ENCODE assay signal across 11 mouse cellular contexts in the genomic region with DNA sequence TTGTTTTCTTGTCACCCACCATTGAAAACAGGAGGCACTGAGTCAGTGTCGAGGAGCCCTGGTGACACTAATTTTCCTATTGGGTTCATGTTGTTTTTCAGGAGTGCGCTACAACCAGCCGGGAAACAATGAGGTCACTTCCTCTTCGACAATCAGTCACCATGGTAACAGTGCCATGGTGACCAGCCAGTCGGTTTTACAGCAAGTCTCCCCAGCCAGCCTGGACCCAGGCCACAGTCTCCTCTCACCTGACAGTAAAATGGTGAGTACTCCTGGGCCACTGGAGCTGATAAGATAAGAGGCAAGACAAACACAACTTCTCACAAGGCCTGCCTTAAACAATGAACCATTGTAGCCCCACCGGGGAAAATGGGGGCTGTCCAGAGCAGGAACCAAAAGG. TPM values are rescaled to one million over a fixed set of nuclear protein-coding genes. Genes with fewer than 3 reads are reported as not detected.
DNase-seq lines count a peak whose midpoint lies in the region; ATAC-seq and TF ChIP-seq lines count a peak whose summit lies in the region.
"Had no signal": no experiment of that assay in that cellular context is flagged by ENCODE, and none has a peak within 500 bp of the region (broad histone marks: within the 10 kb centered on the region; RNA-seq: fewer than 3 reads in every experiment).

No protein-coding gene starts in this region.

- no peaks in the 10 kb centered on the region for H3K27me3 ChIP-seq in forebrain, embryonic 14.5 days (replicated peaks; ENCODE audit: control insufficient read depth, insufficient read depth, low read length)
- peaks cover 4% of the 10 kb centered on the region; the same call in 1 of the 2 replicates for H3K27me3 ChIP-seq in forebrain, embryonic 12.5 days
- H3K27me3 ChIP-seq in neural tube, embryonic 15.5 days (replicated peaks), result no peaks in the 10 kb centered on the region
- no peaks in the 10 kb centered on the region for H3K27me3 ChIP-seq in small intestine, adult 2 months (ENCODE audit: control insufficient read depth, insufficient read depth, low read length)
- H3K27me3 ChIP-seq: limb, embryonic 12.5 days had no signal

- H3K9ac ChIP-seq in forebrain, embryonic 14.5 days (ENCODE audit: low read length), result no peak overlapping the region
- H3K9ac ChIP-seq in forebrain, embryonic 12.5 days, result no peak overlapping the region
- no peak overlapping the region for H3K9ac ChIP-seq in neural tube, embryonic 15.5 days (replicated peaks)
- H3K9ac ChIP-seq: limb, embryonic 12.5 days had no signal

- no peaks in the 10 kb centered on the region for H3K4me1 ChIP-seq in forebrain, embryonic 14.5 days (ENCODE audit: control insufficient read depth, insufficient read depth, low read length)
- H3K4me1 ChIP-seq in forebrain, embryonic 12.5 days, result no peaks in the 10 kb centered on the region
- no peaks in the 10 kb centered on the region for H3K4me1 ChIP-seq in neural tube, embryonic 15.5 days
- peaks cover 11% of the 10 kb centered on the region for H3K4me1 ChIP-seq in small intestine, adult 2 months (ENCODE audit: control insufficient read depth, insufficient read depth, insufficient read length, low read length)

- no peak for ATAC-seq in forebrain, embryonic 14.5 days
- no peak for ATAC-seq in forebrain, embryonic 12.5 days (ENCODE audit: low FRiP score)
- no peak for ATAC-seq in neural tube, embryonic 15.5 days (ENCODE audit: low FRiP score)

- no peaks in the 10 kb centered on the region for H3K36me3 ChIP-seq in forebrain, embryonic 14.5 days (ENCODE audit: control insufficient read depth, insufficient read depth, low read length)
- no peaks in the 10 kb centered on the region for H3K36me3 ChIP-seq in forebrain, embryonic 12.5 days (replicated peaks)
- no peaks in the 10 kb centered on the region for H3K36me3 ChIP-seq in neural tube, embryonic 15.5 days
- H3K36me3 ChIP-seq in small intestine, adult 2 months (ENCODE audit: control insufficient read depth, insufficient read depth, low read length), result peaks cover 2% of the 10 kb centered on the region; the same call in 1 of the 2 replicates
- H3K36me3 ChIP-seq: limb, embryonic 12.5 days had no signal

- no peaks in the 10 kb centered on the region for H3K9me3 ChIP-seq in forebrain, embryonic 14.5 days (replicated peaks; ENCODE audit: control insufficient read depth, low read length)
- H3K9me3 ChIP-seq in forebrain, embryonic 12.5 days, result no peaks in the 10 kb centered on the region
- no peaks in the 10 kb centered on the region for H3K9me3 ChIP-seq in neural tube, embryonic 15.5 days (replicated peaks)
- H3K9me3 ChIP-seq: limb, embryonic 12.5 days had no signal

- no peak overlapping the region for H3K27ac ChIP-seq in forebrain, embryonic 14.5 days (ENCODE audit: low read depth, low read length)
- H3K27ac ChIP-seq in forebrain, embryonic 12.5 days, result no peak overlapping the region
- no peak overlapping the region for H3K27ac ChIP-seq in neural tube, embryonic 15.5 days (replicated peaks)
- peak overlapping the region; percentile 55; the same call in 1 of the 2 replicates for H3K27ac ChIP-seq in small intestine, adult 2 months (ENCODE audit: insufficient read depth, low read depth, low read length)
- H3K27ac ChIP-seq: gastrocnemius, adult 2 months; limb, embryonic 12.5 days had no signal

- H3K4me2 ChIP-seq in forebrain, embryonic 14.5 days (ENCODE audit: low read length), result no peak overlapping the region
- no peak overlapping the region for H3K4me2 ChIP-seq in forebrain, embryonic 12.5 days
- peak overlapping the region; percentile 23; the same call in 1 of the 2 replicates for H3K4me2 ChIP-seq in neural tube, embryonic 15.5 days
- H3K4me2 ChIP-seq: limb, embryonic 12.5 days had no signal

- no peak overlapping the region for H3K4me3 ChIP-seq in forebrain, embryonic 14.5 days (ENCODE audit: low read depth, low read length)
- no peak overlapping the region for H3K4me3 ChIP-seq in forebrain, embryonic 12.5 days (replicated peaks)
- H3K4me3 ChIP-seq in neural tube, embryonic 15.5 days (replicated peaks), result no peak overlapping the region
- H3K4me3 ChIP-seq in small intestine, adult 2 months (ENCODE audit: low read depth, low read length), result no peak overlapping the region
- H3K4me3 ChIP-seq: gastrocnemius, adult 2 months; limb, embryonic 12.5 days had no signal

- DNase-seq in forebrain, embryonic 14.5 days (ENCODE audit: low spot score), result peak; percentile 45
- DNase-seq in neural tube, embryonic 10.5 days (ENCODE audit: extremely low spot score, low spot score), result no peak
- DNase-seq in induced T-regulatory cell, adult 2 months (ENCODE audit: low read depth), result peak; percentile 4
- DNase-seq in thymus, postnatal 14 days, result no peak
- DNase-seq in natural killer cell, adult 2 months (ENCODE audit: low spot score in 2 of 2), result no peak
- DNase-seq: cerebellum, adult 2 months; gastrocnemius, adult 2 months had no signal

- TF ChIP-seq POLR2A in small intestine, adult 2 months (IDR thresholded peaks at IDR 0.05; ENCODE audit: low read depth, low read length), result no peak

- 49% methylated on average over 6 of the region's 6 CpGs for WGBS in forebrain, embryonic 14.5 days
- 63% methylated on average over 6 of the region's 6 CpGs for WGBS in forebrain, embryonic 12.5 days
- WGBS in neural tube, embryonic 15.5 days, result 19% methylated on average over 6 of the region's 6 CpGs
- 17% methylated on average over 6 of the region's 6 CpGs for WGBS in small intestine, adult 2 months

- no peak for TF ChIP-seq CTCF in small intestine, adult 2 months (IDR thresholded peaks at IDR 0.05; ENCODE audit: extremely low read depth, insufficient read length, insufficient replicate concordance, low read depth, low read length)

RNA-seq across cellular contexts. Expression of a gene that starts 32.7 kb away (rescaled TPM):
- 0.09 and 0.14 TPM in 2 replicates for polyA plus RNA-seq in forebrain, embryonic 14.5 days (2014; fragmentation: Nextera tagmentation; extraction: Ambion mirVana)
- polyA plus RNA-seq in forebrain, embryonic 12.5 days (2016; fragmentation: Nextera tagmentation; extraction: Ambion mirVana), result not detected in 2 replicates
- polyA plus RNA-seq in neural tube, embryonic 15.5 days (2015; fragmentation: Nextera tagmentation; extraction: Ambion mirVana), result 0.77 and 1.2 TPM in 2 replicates
- polyA plus RNA-seq in small intestine, adult 2 months (2012; rRNA removed), result 10.9 and 23.3 TPM in 2 replicates
- polyA plus RNA-seq: limb, embryonic 12.5 days had no signal

RNA-seq across cellular contexts. Expression of a gene that starts 59.3 kb away (rescaled TPM):
- 32.6 and 33.7 TPM in 2 replicates for polyA plus RNA-seq in forebrain, embryonic 14.5 days (2014; fragmentation: Nextera tagmentation; extraction: Ambion mirVana)
- 43.3 and 44.2 TPM in 2 replicates for polyA plus RNA-seq in forebrain, embryonic 12.5 days (2016; fragmentation: Nextera tagmentation; extraction: Ambion mirVana)
- polyA plus RNA-seq in neural tube, embryonic 15.5 days (2015; fragmentation: Nextera tagmentation; extraction: Ambion mirVana), result 21.6 and 23.9 TPM in 2 replicates
- polyA plus RNA-seq in small intestine, adult 2 months (2012; rRNA removed), result 0.30 and 0.95 TPM in 2 replicates

Comparison
In these comparisons a context has a peak if more than half of its experiments do, and no peak if none do; other contexts are left out.
1. DNase-seq: peak in forebrain, embryonic 14.5 days (single experiment) and induced T-regulatory cell, adult 2 months (single experiment); none in neural tube, embryonic 10.5 days (single experiment), thymus, postnatal 14 days (single experiment) and natural killer cell, adult 2 months (0 of 2).
2. RNA of a gene that starts 59.3 kb away (polyA plus RNA-seq): 43.3 to 44.2 TPM in forebrain, embryonic 12.5 days, 32.6 to 33.7 TPM in forebrain, embryonic 14.5 days and 21.6 to 23.9 TPM in neural tube, embryonic 15.5 days; 0.30 to 0.95 TPM in small intestine, adult 2 months; every median in the first group is over 10 times any median in the second.